In the genomic region with DNA sequence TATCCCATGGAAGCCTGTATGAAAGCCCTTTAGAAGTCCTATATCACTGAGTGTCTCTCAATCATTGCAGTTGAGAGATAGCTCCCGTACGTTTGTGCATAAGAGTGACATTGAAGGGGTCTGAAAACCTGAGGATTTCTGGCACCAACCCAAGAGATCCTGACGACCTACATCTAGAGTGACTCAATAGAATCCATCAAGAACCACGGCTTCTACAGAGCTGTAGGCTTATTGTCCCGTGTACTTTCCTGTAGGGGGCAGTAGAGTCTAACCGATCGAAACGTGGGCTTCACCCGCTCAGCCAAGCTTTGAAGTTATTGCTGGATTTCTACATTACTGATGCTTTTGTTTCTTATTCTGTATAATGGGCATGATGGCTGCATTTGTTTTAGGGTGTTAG, we compare ENCODE assay signal across 9 mouse cellular contexts.
DNase-seq lines count a peak whose midpoint lies in the region; ATAC-seq lines count a peak whose summit lies in the region.
"Had no signal": no experiment of that assay in that cellular context is flagged by ENCODE, and none has a peak within 500 bp of the region (broad histone marks: within the 10 kb centered on the region; RNA-seq: fewer than 3 reads in every experiment).

No protein-coding gene starts in this region.

- H3K27ac ChIP-seq in midbrain, embryonic 10.5 days (replicated peaks), result no peak overlapping the region
- H3K27ac ChIP-seq in midbrain, embryonic 15.5 days, result no peak overlapping the region
- H3K27ac ChIP-seq in hindbrain, embryonic 14.5 days, result no peak overlapping the region
- H3K27ac ChIP-seq: embryonic facial prominence, embryonic 13.5 days had no signal

- ATAC-seq in midbrain, embryonic 15.5 days (replicated peaks), result no peak
- peak; percentile 48; the same call in 1 of the 2 replicates for ATAC-seq in hindbrain, embryonic 14.5 days (ENCODE audit: low FRiP score)
- no peak for ATAC-seq in activated CD4-positive, CD25-positive, alpha-beta regulatory T cell, adult 4 months

- H3K4me2 ChIP-seq in midbrain, embryonic 15.5 days, result no peak overlapping the region
- H3K4me2 ChIP-seq in hindbrain, embryonic 14.5 days (replicated peaks), result no peak overlapping the region
- H3K4me2 ChIP-seq: embryonic facial prominence, embryonic 13.5 days had no signal

- no peaks in the 10 kb centered on the region for H3K27me3 ChIP-seq in midbrain, embryonic 10.5 days (ENCODE audit: low read depth, poor library complexity, severe bottlenecking)
- H3K27me3 ChIP-seq in midbrain, embryonic 15.5 days (replicated peaks), result no peaks in the 10 kb centered on the region
- H3K27me3 ChIP-seq in hindbrain, embryonic 14.5 days (ENCODE audit: control insufficient read depth, insufficient read depth, low read length), result no peaks in the 10 kb centered on the region

- no peaks in the 10 kb centered on the region for H3K9me3 ChIP-seq in midbrain, embryonic 10.5 days (replicated peaks)
- H3K9me3 ChIP-seq in midbrain, embryonic 15.5 days, result no peaks in the 10 kb centered on the region
- no peaks in the 10 kb centered on the region for H3K9me3 ChIP-seq in hindbrain, embryonic 14.5 days (ENCODE audit: control insufficient read depth, low read length)
- H3K9me3 ChIP-seq: embryonic facial prominence, embryonic 13.5 days had no signal

- 37% methylated on average over 9 of the region's 9 CpGs for WGBS in midbrain, embryonic 10.5 days
- WGBS in midbrain, embryonic 15.5 days, result 31% methylated on average over 9 of the region's 9 CpGs
- 34% methylated on average over 9 of the region's 9 CpGs for WGBS in hindbrain, embryonic 14.5 days

- DNase-seq in midbrain, embryonic 10.5 days (ENCODE audit: low spot score), result peak; percentile 30
- peak; percentile 9 for DNase-seq in T-cell, adult 2 months (ENCODE audit: low spot score)
- peak; percentile 39 to 58 for DNase-seq in cerebellum, postnatal 36 days
- peak; percentile 66 for DNase-seq in hindbrain, embryonic 14.5 days (ENCODE audit: low spot score)
- peak; percentile 27 for DNase-seq in left cerebral cortex, postnatal 4 days
- DNase-seq in retina, postnatal 1 day, result peak; percentile 76

- H3K36me3 ChIP-seq in midbrain, embryonic 10.5 days, result no peaks in the 10 kb centered on the region
- no peaks in the 10 kb centered on the region for H3K36me3 ChIP-seq in midbrain, embryonic 15.5 days (replicated peaks)
- no peaks in the 10 kb centered on the region for H3K36me3 ChIP-seq in hindbrain, embryonic 14.5 days (replicated peaks; ENCODE audit: control insufficient read depth, insufficient read depth)
- H3K36me3 ChIP-seq: embryonic facial prominence, embryonic 13.5 days had no signal

- no peak overlapping the region for H3K4me3 ChIP-seq in midbrain, embryonic 10.5 days
- H3K4me3 ChIP-seq in midbrain, embryonic 15.5 days, result no peak overlapping the region
- H3K4me3 ChIP-seq in hindbrain, embryonic 14.5 days (replicated peaks; ENCODE audit: low read length), result no peak overlapping the region
- H3K4me3 ChIP-seq: embryonic facial prominence, embryonic 13.5 days had no signal

- intact Hi-C loops in left cerebral cortex, postnatal 4 days (cut with DNase I), result loop anchor here (10.0 kb wide), 1 partner anchor 158 kb away; no protein-coding TSS in a partner anchor

- H3K9ac ChIP-seq in midbrain, embryonic 15.5 days, result no peak overlapping the region
- H3K9ac ChIP-seq in hindbrain, embryonic 14.5 days, result no peak overlapping the region
- H3K9ac ChIP-seq: embryonic facial prominence, embryonic 13.5 days had no signal

- H3K4me1 ChIP-seq in midbrain, embryonic 10.5 days, result peaks cover 3% of the 10 kb centered on the region; the same call in 1 of the 2 replicates
- H3K4me1 ChIP-seq in midbrain, embryonic 15.5 days, result no peaks in the 10 kb centered on the region
- H3K4me1 ChIP-seq in hindbrain, embryonic 14.5 days (replicated peaks; ENCODE audit: control insufficient read depth, insufficient read depth, low read length), result no peaks in the 10 kb centered on the region

Comparison
In these comparisons a context has a peak if more than half of its experiments do, and no peak if none do; other contexts are left out.
1. DNase-seq: peak in every context shown above with its lines; median percentile 76 in retina, postnatal 1 day; 66 in hindbrain, embryonic 14.5 days; 48 in cerebellum, postnatal 36 days; 30 in midbrain, embryonic 10.5 days; 27 in left cerebral cortex, postnatal 4 days; 9 in T-cell, adult 2 months.